Mouse (Mus musculus): ENCODE measurements around the gene Ddx46.

- TF ChIP-seq CTCF (IDR thresholded peaks at IDR 0.05; ENCODE audit: control insufficient read depth, insufficient read depth, low read length), result no peak
- TF ChIP-seq POLR2A (IDR thresholded peaks at IDR 0.05; ENCODE audit: borderline replicate concordance, control insufficient read depth, low read depth, low read length), result no peak
Measured at GRCm38 (mm10) chr13:55591961-55592490, 42.8 kb upstream of the Ddx46 start.

All from bone marrow, adult 2 months (tissue).